Mouse (Mus musculus) adrenal gland, adult 10 weeks (tissue): ENCODE results near the gene Olfr651. TPM values are rescaled to one million over a fixed set of nuclear protein-coding genes. Genes with fewer than 3 reads are reported as not detected.

Experiments
- polyA plus RNA-seq: library from polyadenylated mRNA; stranded (reverse); fragments of 350-450 nt; fragmentation: Illumina TruSeq; extraction: RNeasy Lipid Tissue Mini Kit (QIAGEN cat#74804); gene quantifications from one replicate; pipeline ENCODE4 v1.2.3, GENCODE M21; 2014; ENCODE audit warnings: low read depth, low replicate concordance

The Olfr651 gene
- polyA plus RNA-seq = not detected

GRCm38 (mm10) chr7:104549833-104550232, at the start of gene Olfr651:
Gene Olfr651, plus strand, starts transcription at chr7:104550133.

GRCm38 (mm10) chr7:104507421-104508065, 42.4 kb upstream of the Olfr651 start, which contains the start of gene Trim30d:
Gene Trim30d, minus strand, starts transcription at chr7:104507849.

GRCm38 (mm10) chr7:104560601-104561000, 10.7 kb downstream of the Olfr651 start, which contains the start of gene Olfr652:
Gene Olfr652, plus strand, starts transcription at chr7:104560901.

GRCm38 (mm10) chr7:104577014-104577413, 27.1 kb downstream of the Olfr651 start, which contains the start of gene Olfr653:
Gene Olfr653, plus strand, starts transcription at chr7:104577314.

GRCm38 (mm10) chr7:104586725-104587124, 36.8 kb downstream of the Olfr651 start, which contains the start of gene Olfr654:
Gene Olfr654, plus strand, starts transcription at chr7:104587025.

GRCm38 (mm10) chr7:104601679-104602078, 51.7 kb downstream of the Olfr651 start, which contains the start of gene Olfr655:
Gene Olfr655, minus strand, starts transcription at chr7:104601779.

Other genes with a start within 250 kb of the Olfr651 start
- gene Trim12a, start 234.7 kb upstream of the Olfr651 start, polyA plus RNA-seq = 44.0 TPM
- not detected for gene Trim34b, start 220.7 kb upstream of the Olfr651 start, polyA plus RNA-seq
- gene Trim12c, start 196.8 kb upstream of the Olfr651 start, polyA plus RNA-seq = 52.3 TPM
- 0.58 TPM for gene Trim30b, start 180.2 kb upstream of the Olfr651 start, polyA plus RNA-seq
- not detected for gene Trim30c, start 149.3 kb upstream of the Olfr651 start, polyA plus RNA-seq
- 72.7 TPM for gene Trim30a, start 84.9 kb upstream of the Olfr651 start, polyA plus RNA-seq
- 77.6 TPM for gene Trim30d, start 42.3 kb upstream of the Olfr651 start, polyA plus RNA-seq
- not detected for gene Olfr652, start 10.8 kb downstream of the Olfr651 start, polyA plus RNA-seq
- not detected for gene Olfr653, start 27.2 kb downstream of the Olfr651 start, polyA plus RNA-seq
- not detected for gene Olfr654, start 36.9 kb downstream of the Olfr651 start, polyA plus RNA-seq
- not detected for gene Olfr655, start 51.6 kb downstream of the Olfr651 start, polyA plus RNA-seq
- not detected for gene Olfr656, start 63.8 kb downstream of the Olfr651 start, polyA plus RNA-seq
- not detected for gene Olfr657, start 74.7 kb downstream of the Olfr651 start, polyA plus RNA-seq
- not detected for gene Olfr658, start 97.2 kb downstream of the Olfr651 start, polyA plus RNA-seq
- gene Olfr659, start 116.6 kb downstream of the Olfr651 start, polyA plus RNA-seq = not detected
- gene Olfr661, start 136.4 kb downstream of the Olfr651 start, polyA plus RNA-seq = not detected
- not detected for gene Usp17le, start 227.3 kb downstream of the Olfr651 start, polyA plus RNA-seq